Mouse (Mus musculus) neural tube, embryonic 11.5 days (tissue): ENCODE results near the gene Mcat. TPM values are rescaled to one million over a fixed set of nuclear protein-coding genes. Genes with fewer than 3 reads are reported as not detected.
A peak's percentile ranks its signal among the peaks of the same experiment; 100 is the strongest.

Source experiments
- ATAC-seq: fragments of 200-750 bp; cut with Nextera tagmentation; 2 replicates; pipeline ENCODE4 v1.8.0; 2017; ENCODE audit warnings: moderate number of reproducible peaks, mild to moderate bottlenecking, moderate TSS enrichment, moderate library complexity; ENCODE audit not compliant: insufficient read depth, low FRiP score, low TSS enrichment
- DNase-seq: peaks from one replicate; pipeline ENCODE4 v3.0.0-alpha.2; 2015; ENCODE audit warnings: low spot score
- H3K27ac ChIP-seq: fragments of 300-500 bp; sonication (generic); 2 replicates; pipeline ENCODE4 v1.5.1; 2014; ENCODE audit warnings: low read depth, mild to moderate bottlenecking, low read length
- H3K27me3 ChIP-seq: fragments of 300-500 bp; sonication (generic); 2 replicates; pipeline ENCODE4 v1.6.1; 2014; ENCODE audit warnings: mild to moderate bottlenecking, low read length, mixed read lengths; ENCODE audit not compliant: control insufficient read depth, insufficient read depth
- H3K36me3 ChIP-seq: fragments of 300-500 bp; sonication (generic); 2 replicates; pipeline ENCODE4 v1.6.1; 2014; ENCODE audit warnings: mild to moderate bottlenecking, low read length, moderate library complexity, mixed read lengths; ENCODE audit not compliant: control insufficient read depth, insufficient read depth
- H3K4me1 ChIP-seq: fragments of 300-500 bp; sonication (generic); 2 replicates; pipeline ENCODE4 v1.6.1; 2014; ENCODE audit warnings: low read length, mixed read lengths; ENCODE audit not compliant: control insufficient read depth, insufficient read depth
- H3K4me2 ChIP-seq: fragments of 300-500 bp; sonication (generic); 2 replicates; pipeline ENCODE4 v1.6.1; 2014; ENCODE audit warnings: low read depth, mild to moderate bottlenecking, moderate library complexity
- H3K4me3 ChIP-seq: fragments of 300-500 bp; sonication (generic); 2 replicates; pipeline ENCODE4 v1.5.1; 2014; ENCODE audit warnings: low read depth, low read length
- H3K9ac ChIP-seq: fragments of 300-500 bp; sonication (generic); 2 replicates; pipeline ENCODE4 v1.6.1; 2014; ENCODE audit warnings: mild to moderate bottlenecking, low read length
- H3K9me3 ChIP-seq: fragments of 300-500 bp; sonication (generic); 2 replicates; pipeline ENCODE4 v1.6.1; 2016; ENCODE audit warnings: low read length; ENCODE audit not compliant: control insufficient read depth
- WGBS: fragments of 180-500 bp; shearing (Covaris S2); extraction: QIAGEN DNeasy Blood & Tissue Kit; methylation state at CpG from one replicate; pipeline ENCODE4 v1.1.7; 2014; 5-methylcytosine and 5-hydroxymethylcytosine counted together
- polyA plus RNA-seq: library from polyadenylated mRNA; unstranded; fragments of >200 nt; fragmentation: Nextera tagmentation; extraction: Ambion mirVana; gene quantifications from 2 replicates; pipeline ENCODE4 v1.2.1, GENCODE M21; 2014

Mcat gene
- polyA plus RNA-seq: 41.2 and 43.8 TPM in 2 replicates

DNA sequence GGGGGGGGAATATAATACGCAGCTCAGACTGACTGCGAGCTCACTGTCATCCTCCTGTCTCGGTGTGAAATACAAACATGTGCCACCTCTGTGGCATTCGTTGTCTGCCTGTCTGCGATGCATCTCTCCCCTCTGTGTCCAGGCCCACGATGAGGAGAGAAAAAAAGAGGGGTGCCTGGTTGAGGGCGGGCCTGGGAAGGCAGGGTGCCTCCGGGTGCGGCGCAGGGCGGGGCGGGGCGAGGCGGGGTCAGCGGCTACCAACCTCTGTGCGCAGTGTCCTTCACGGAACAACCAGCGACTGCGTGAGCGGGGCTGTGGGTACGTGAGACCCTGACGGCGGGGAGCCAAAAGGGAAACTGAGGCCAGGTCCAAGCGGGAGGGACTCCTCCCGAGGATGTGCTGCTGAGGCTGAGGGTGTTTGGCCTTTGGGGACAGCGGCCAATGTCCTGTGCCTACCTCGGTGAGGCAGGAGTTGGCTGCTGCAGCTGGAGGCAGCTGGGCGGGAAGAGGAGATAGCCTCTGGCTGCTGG, at the start of gene Mcat, which contains the start of gene Tspo:
Gene Mcat, minus strand, starts transcription at position 461 of the 530 bp plus-strand sequence.
Gene Tspo, plus strand, starts transcription at position 266 of the 530 bp plus-strand sequence.
- Histone ChIP-seq H3K4me3 (peak within 1 kb of the TSS; percentile 32), H3K9me3 (no peaks in the 10 kb centered on the region), H3K36me3 (no peaks in the 10 kb centered on the region), H3K4me2 (peak within 1 kb of the TSS; percentile 81), H3K4me1 (peaks cover 8% of the 10 kb centered on the region), H3K27me3 (peaks cover 5% of the 10 kb centered on the region), H3K27ac (no peak within 1 kb of the TSS), H3K9ac (peak within 1 kb of the TSS; percentile 45)
- under 1% methylated on average over 28 of the region's 28 CpGs for WGBS
- DNase-seq: no peak
- ATAC-seq: no peak; the same call in 1 of the 2 replicates

GRCm38 (mm10) chr15:83607115-83607802, 43.7 kb upstream of the Mcat start:
- Histone ChIP-seq H3K27ac (no peak overlapping the region), H3K9me3 (no peaks in the 10 kb centered on the region), H3K27me3 (no peaks in the 10 kb centered on the region), H3K36me3 (peaks cover 2% of the 10 kb centered on the region; the same call in 1 of the 2 replicates), H3K9ac (no peak overlapping the region), H3K4me1 (no peaks in the 10 kb centered on the region), H3K4me3 (no peak overlapping the region), H3K4me2 (no peak overlapping the region)
- peak; percentile 69 for DNase-seq
- no peak for ATAC-seq
- WGBS: 47% methylated on average over 15 of the region's 15 CpGs

GRCm38 (mm10) chr15:83606700-83607099, 43.1 kb upstream of the Mcat start:
- no peaks in the 10 kb centered on the region for H3K9me3 ChIP-seq
- DNase-seq (no peak), ATAC-seq (no peak)
- no peak overlapping the region for H3K4me3 ChIP-seq
- WGBS: 90% methylated on average over 8 of the region's 8 CpGs
- no peaks in the 10 kb centered on the region for H3K27me3 ChIP-seq
- H3K4me1 ChIP-seq: no peaks in the 10 kb centered on the region
- H3K4me2 ChIP-seq: no peak overlapping the region
- peaks cover 2% of the 10 kb centered on the region; the same call in 1 of the 2 replicates for H3K36me3 ChIP-seq
- no peak overlapping the region for H3K9ac ChIP-seq
- no peak overlapping the region for H3K27ac ChIP-seq

GRCm38 (mm10) chr15:83606216-83606615, 42.6 kb upstream of the Mcat start:
- H3K27me3 ChIP-seq: no peaks in the 10 kb centered on the region
- H3K27ac ChIP-seq: no peak overlapping the region
- DNase-seq (no peak), ATAC-seq (no peak)
- H3K4me2 ChIP-seq: no peak overlapping the region
- peaks cover 2% of the 10 kb centered on the region; the same call in 1 of the 2 replicates for H3K36me3 ChIP-seq
- no peaks in the 10 kb centered on the region for H3K4me1 ChIP-seq
- H3K9ac ChIP-seq: no peak overlapping the region
- no peaks in the 10 kb centered on the region for H3K9me3 ChIP-seq
- WGBS: 88% methylated on average over 11 of the region's 11 CpGs
- no peak overlapping the region for H3K4me3 ChIP-seq

- peaks cover 2% of the 10 kb centered on the region; the same call in 1 of the 2 replicates for H3K36me3 ChIP-seq
- no peaks in the 10 kb centered on the region for H3K9me3 ChIP-seq
- WGBS: 97% methylated on average over 7 of the region's 7 CpGs
- H3K4me1 ChIP-seq: no peaks in the 10 kb centered on the region
- H3K4me2 ChIP-seq: no peak overlapping the region
- no peak for ATAC-seq
- no peak for DNase-seq
- no peak overlapping the region for H3K9ac ChIP-seq
- no peak overlapping the region for H3K4me3 ChIP-seq
- no peak overlapping the region for H3K27ac ChIP-seq
- H3K27me3 ChIP-seq: no peaks in the 10 kb centered on the region
These were observed 39.8 kb upstream of the Mcat start for GRCm38 (mm10) chr15:83603426-83603825.

DNA sequence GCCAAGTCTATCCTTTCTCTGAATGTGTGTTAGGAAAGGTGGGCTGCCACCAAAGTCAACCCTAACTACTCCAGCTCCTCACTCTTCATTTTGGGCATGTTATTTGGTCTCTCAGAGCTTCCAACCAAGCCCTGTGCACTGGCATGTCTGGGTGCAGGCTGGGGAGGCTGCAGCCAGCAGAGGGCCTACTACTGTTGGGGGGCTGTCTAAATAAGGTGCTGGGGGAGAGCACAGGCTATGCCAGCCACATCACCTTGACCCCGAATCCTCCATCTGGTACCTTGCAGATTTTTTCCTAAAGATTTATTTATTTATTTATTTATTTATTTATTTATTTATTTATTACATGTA, 39.4 kb upstream of the Mcat start:
- Histone ChIP-seq H3K4me1 (no peaks in the 10 kb centered on the region), H3K9me3 (no peaks in the 10 kb centered on the region), H3K4me2 (no peak overlapping the region), H3K27me3 (no peaks in the 10 kb centered on the region), H3K9ac (no peak overlapping the region), H3K27ac (no peak overlapping the region), H3K36me3 (peaks cover 2% of the 10 kb centered on the region; the same call in 1 of the 2 replicates), H3K4me3 (no peak overlapping the region)
- ATAC-seq (no peak), DNase-seq (no peak)
- 88% methylated on average over 1 of the region's 1 CpGs for WGBS

GRCm38 (mm10) chr15:83602372-83603045, 38.9 kb upstream of the Mcat start:
- 88% methylated on average over 13 of the region's 13 CpGs for WGBS
- no peak overlapping the region for H3K4me2 ChIP-seq

DNA sequence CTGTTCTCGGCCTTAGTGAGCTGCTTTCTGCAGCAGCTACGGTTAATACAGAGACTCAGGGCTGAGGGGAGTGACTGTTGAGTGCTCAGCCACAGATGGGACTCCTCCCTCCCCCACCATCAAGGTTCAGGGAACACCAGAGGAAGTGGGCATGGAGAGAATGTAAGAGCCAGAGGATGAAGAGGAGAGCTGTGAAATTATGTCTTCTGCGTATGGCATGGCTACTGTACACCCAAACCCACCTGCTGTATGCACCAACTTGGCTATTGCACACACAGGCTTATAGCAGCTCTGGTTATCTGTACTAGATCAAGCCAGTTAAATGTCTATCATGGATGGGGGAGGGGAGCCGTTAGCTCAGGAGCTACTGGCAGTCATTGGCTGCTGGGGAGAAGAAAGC, 37.6 kb upstream of the Mcat start:
- Histone ChIP-seq H3K9ac (no peak overlapping the region), H3K27me3 (no peaks in the 10 kb centered on the region), H3K4me2 (no peak overlapping the region), H3K9me3 (no peaks in the 10 kb centered on the region), H3K27ac (no peak overlapping the region), H3K36me3 (no peaks in the 10 kb centered on the region; the same call in 1 of the 2 replicates), H3K4me1 (no peaks in the 10 kb centered on the region), H3K4me3 (no peak overlapping the region)
- 76% methylated on average over 4 of the region's 4 CpGs for WGBS
- ATAC-seq (no peak), DNase-seq (no peak)

More at GRCm38 (mm10) chr15:83602372-83603045, 38.9 kb upstream of the Mcat start:
- Histone ChIP-seq H3K9ac (no peak overlapping the region), H3K36me3 (peaks cover 2% of the 10 kb centered on the region; the same call in 1 of the 2 replicates), H3K4me3 (no peak overlapping the region), H3K9me3 (no peaks in the 10 kb centered on the region), H3K27ac (no peak overlapping the region), H3K4me1 (no peaks in the 10 kb centered on the region), H3K27me3 (no peaks in the 10 kb centered on the region)
- no peak for ATAC-seq
- no peak for DNase-seq
